Mouse (Mus musculus): Measurements from ENCODE around the gene Pik3r1.

- TF ChIP-seq CTCF (IDR thresholded peaks at IDR 0.05; ENCODE audit: borderline replicate concordance, control insufficient read depth, extremely low read depth, insufficient read depth, low read length, poor library complexity) (no peak), POLR2A (IDR thresholded peaks at IDR 0.05; ENCODE audit: control insufficient read depth, extremely low read depth, insufficient read depth, low read length, poor library complexity) (no peak)
Observed at GRCm38 (mm10) chr13:101798522-101798921, 30.5 kb upstream of the Pik3r1 start.

Measured in thymus, adult 2 months (tissue).